Mouse (Mus musculus): ENCODE results near the gene Mucl3. TPM values are rescaled to one million over a fixed set of nuclear protein-coding genes. Genes with fewer than 3 reads are reported as not detected.

Gene Mucl3
- polyA plus RNA-seq, 1 experiment, result not detected

GRCm38 (mm10) chr17:35638475-35639190 is 4.9 kb downstream of the Mucl3 start:
- no peak for TF ChIP-seq POLR2A (IDR thresholded peaks at IDR 0.05; ENCODE audit: low read depth, low read length)
- TF ChIP-seq CTCF (IDR thresholded peaks at IDR 0.05; ENCODE audit: extremely low read depth, insufficient read depth, insufficient read length, insufficient replicate concordance), result no peak
- 22% methylated on average over 14 of the region's 14 CpGs for WGBS
- no peaks in the 10 kb centered on the region for H3K36me3 ChIP-seq (ENCODE audit: control insufficient read depth, insufficient read depth, low read length)
- H3K4me3 ChIP-seq (ENCODE audit: extremely low read depth, insufficient read depth, insufficient read length), result no peak overlapping the region
- DNase-seq (ENCODE audit: low read depth in 1 of 2, low spot score in 2 of 2), result peak in 1 of 2 experiments; percentile 19
- H3K4me1 ChIP-seq (ENCODE audit: control insufficient read depth, insufficient read depth, insufficient read length), result no peaks in the 10 kb centered on the region
- 0 out of 2 replicates have a peak, but pooled peaks cover 1% of the 10 kb centered on the region for H3K27me3 ChIP-seq (ENCODE audit: control insufficient read depth, insufficient read depth, low read length)
- no peak overlapping the region for H3K27ac ChIP-seq (ENCODE audit: insufficient read depth, low read length)

GRCm38 (mm10) chr17:35636363-35636762 is 7.1 kb downstream of the Mucl3 start:
- whole genome bisulfite sequencing, result 35% methylated on average over 5 of the region's 5 CpGs
- no peak for TF ChIP-seq POLR2A (IDR thresholded peaks at IDR 0.05; ENCODE audit: low read depth, low read length)
- no peak for TF ChIP-seq CTCF (IDR thresholded peaks at IDR 0.05; ENCODE audit: extremely low read depth, insufficient read depth, insufficient read length, insufficient replicate concordance)
- Histone ChIP-seq H3K27me3 (ENCODE audit: control insufficient read depth, insufficient read depth, low read length) (0 out of 2 replicates have a peak, but pooled peaks cover 1% of the 10 kb centered on the region), H3K36me3 (ENCODE audit: control insufficient read depth, insufficient read depth, low read length) (no peaks in the 10 kb centered on the region), H3K4me1 (ENCODE audit: control insufficient read depth, insufficient read depth, insufficient read length) (no peaks in the 10 kb centered on the region), H3K4me3 (ENCODE audit: extremely low read depth, insufficient read depth, insufficient read length) (no peak overlapping the region), H3K27ac (ENCODE audit: insufficient read depth, low read length) (no peak overlapping the region)
- DNase-seq (ENCODE audit: low read depth in 1 of 2, low spot score in 2 of 2), result no peak

- TF ChIP-seq POLR2A (IDR thresholded peaks at IDR 0.05; ENCODE audit: low read depth, low read length) (no peak), CTCF (IDR thresholded peaks at IDR 0.05; ENCODE audit: extremely low read depth, insufficient read depth, insufficient read length, insufficient replicate concordance) (peak; percentile 65; the same call in 1 of the 2 replicates)
- H3K4me3 ChIP-seq (ENCODE audit: extremely low read depth, insufficient read depth, insufficient read length), result peak overlapping the region; percentile 46
- DNase-seq (ENCODE audit: low read depth in 1 of 2, low spot score in 2 of 2), result peak; percentile 18 to 45
- 2% methylated on average over 15 of the region's 15 CpGs for WGBS
- no peaks in the 10 kb centered on the region for H3K36me3 ChIP-seq (ENCODE audit: control insufficient read depth, insufficient read depth, low read length)
- no peaks in the 10 kb centered on the region for H3K4me1 ChIP-seq (ENCODE audit: control insufficient read depth, insufficient read depth, insufficient read length)
- no peak overlapping the region for H3K27ac ChIP-seq (ENCODE audit: insufficient read depth, low read length)
- 0 out of 2 replicates have a peak, but pooled peaks cover under 1% of the 10 kb centered on the region for H3K27me3 ChIP-seq (ENCODE audit: control insufficient read depth, insufficient read depth, low read length)
Measured at GRCm38 (mm10) chr17:35635699-35636111, 7.8 kb downstream of the Mucl3 start.

- 76% methylated on average over 3 of the region's 3 CpGs for WGBS
Measured at GRCm38 (mm10) chr17:35635202-35635601, 8.3 kb downstream of the Mucl3 start.

GRCm38 (mm10) chr17:35633992-35634391 is 9.5 kb downstream of the Mucl3 start:
- H3K36me3 ChIP-seq (ENCODE audit: control insufficient read depth, insufficient read depth, low read length), result no peaks in the 10 kb centered on the region
- H3K4me3 ChIP-seq (ENCODE audit: extremely low read depth, insufficient read depth, insufficient read length), result no peak overlapping the region
- 24% methylated on average over 1 of the region's 1 CpGs for WGBS
- no peak for DNase-seq (ENCODE audit: low read depth in 1 of 2, low spot score in 2 of 2)
- no peaks in the 10 kb centered on the region for H3K27me3 ChIP-seq (ENCODE audit: control insufficient read depth, insufficient read depth, low read length)
- no peaks in the 10 kb centered on the region for H3K4me1 ChIP-seq (ENCODE audit: control insufficient read depth, insufficient read depth, insufficient read length)
- TF ChIP-seq CTCF (IDR thresholded peaks at IDR 0.05; ENCODE audit: extremely low read depth, insufficient read depth, insufficient read length, insufficient replicate concordance) (no peak), POLR2A (IDR thresholded peaks at IDR 0.05; ENCODE audit: low read depth, low read length) (no peak)
- H3K27ac ChIP-seq (ENCODE audit: insufficient read depth, low read length), result no peak overlapping the region

More at GRCm38 (mm10) chr17:35635202-35635601, 8.3 kb downstream of the Mucl3 start:
- H3K27ac ChIP-seq (ENCODE audit: insufficient read depth, low read length), result no peak overlapping the region
- no peaks in the 10 kb centered on the region for H3K36me3 ChIP-seq (ENCODE audit: control insufficient read depth, insufficient read depth, low read length)
- DNase-seq (ENCODE audit: low read depth in 1 of 2, low spot score in 2 of 2), result no peak
- no peaks in the 10 kb centered on the region for H3K4me1 ChIP-seq (ENCODE audit: control insufficient read depth, insufficient read depth, insufficient read length)
- TF ChIP-seq POLR2A (IDR thresholded peaks at IDR 0.05; ENCODE audit: low read depth, low read length) (no peak), CTCF (IDR thresholded peaks at IDR 0.05; ENCODE audit: extremely low read depth, insufficient read depth, insufficient read length, insufficient replicate concordance) (no peak)
- H3K4me3 ChIP-seq (ENCODE audit: extremely low read depth, insufficient read depth, insufficient read length), result no peak overlapping the region
- H3K27me3 ChIP-seq (ENCODE audit: control insufficient read depth, insufficient read depth, low read length), result no peaks in the 10 kb centered on the region

GRCm38 (mm10) chr17:35626537-35626936 is 17.0 kb downstream of the Mucl3 start, which contains the start of gene Gm9573:
TSS of gene Gm9573 (minus strand) at chr17:35626637.
- DNase-seq (ENCODE audit: low read depth in 1 of 2, low spot score in 2 of 2), result no peak
- TF ChIP-seq CTCF (IDR thresholded peaks at IDR 0.05; ENCODE audit: extremely low read depth, insufficient read depth, insufficient read length, insufficient replicate concordance) (no peak), POLR2A (IDR thresholded peaks at IDR 0.05; ENCODE audit: low read depth, low read length) (no peak)
- WGBS, result 79% methylated on average over 7 of the region's 7 CpGs
- no peak within 1 kb of the TSS for H3K4me3 ChIP-seq (ENCODE audit: extremely low read depth, insufficient read depth, insufficient read length)
- no peak within 1 kb of the TSS for H3K27ac ChIP-seq (ENCODE audit: insufficient read depth, low read length)
- no peaks in the 10 kb centered on the region for H3K36me3 ChIP-seq (ENCODE audit: control insufficient read depth, insufficient read depth, low read length)
- H3K27me3 ChIP-seq (ENCODE audit: control insufficient read depth, insufficient read depth, low read length), result no peaks in the 10 kb centered on the region
- H3K4me1 ChIP-seq (ENCODE audit: control insufficient read depth, insufficient read depth, insufficient read length), result no peaks in the 10 kb centered on the region

GRCm38 (mm10) chr17:35617127-35617526 is 26.4 kb downstream of the Mucl3 start:
- no peak for DNase-seq (ENCODE audit: low read depth in 1 of 2, low spot score in 2 of 2)
- Histone ChIP-seq H3K4me1 (ENCODE audit: control insufficient read depth, insufficient read depth, insufficient read length) (no peaks in the 10 kb centered on the region), H3K27me3 (ENCODE audit: control insufficient read depth, insufficient read depth, low read length) (no peaks in the 10 kb centered on the region)

More at GRCm38 (mm10) chr17:35617127-35617526, 26.4 kb downstream of the Mucl3 start:
- TF ChIP-seq CTCF (IDR thresholded peaks at IDR 0.05; ENCODE audit: extremely low read depth, insufficient read depth, insufficient read length, insufficient replicate concordance), result no peak
- no peak for TF ChIP-seq POLR2A (IDR thresholded peaks at IDR 0.05; ENCODE audit: low read depth, low read length)
- WGBS, result 70% methylated on average over 4 of the region's 4 CpGs
- Histone ChIP-seq H3K36me3 (ENCODE audit: control insufficient read depth, insufficient read depth, low read length) (no peaks in the 10 kb centered on the region), H3K27ac (ENCODE audit: insufficient read depth, low read length) (no peak overlapping the region), H3K4me3 (ENCODE audit: extremely low read depth, insufficient read depth, insufficient read length) (no peak overlapping the region)
